Mouse (Mus musculus) ES-Bruce4 (cell line): ENCODE results near the gene Mroh2a. TPM values are rescaled to one million over a fixed set of nuclear protein-coding genes. Genes with fewer than 3 reads are reported as not detected.

Source experiments
- H3K27ac ChIP-seq: 2 replicates; pipeline ENCODE4 v1.5.1; 2012; ENCODE audit warnings: low read length, inconsistent platforms; ENCODE audit not compliant: insufficient read depth
- H3K27me3 ChIP-seq: 2 replicates; pipeline ENCODE4 v1.6.1; 2012; ENCODE audit warnings: mild to moderate bottlenecking, low read length, inconsistent platforms; ENCODE audit not compliant: control insufficient read depth, poor library complexity, insufficient read depth, severe bottlenecking
- H3K36me3 ChIP-seq: 2 replicates; pipeline ENCODE4 v1.6.1; 2012; ENCODE audit warnings: inconsistent platforms, mild to moderate bottlenecking, low read length, moderate library complexity; ENCODE audit not compliant: control insufficient read depth, poor library complexity, insufficient read depth, severe bottlenecking
- H3K4me1 ChIP-seq: one replicate; pipeline ENCODE4 v1.8.1; 2011; ENCODE audit warnings: low read length; ENCODE audit not compliant: control insufficient read depth, insufficient read depth
- H3K4me3 ChIP-seq: 2 replicates; pipeline ENCODE4 v1.5.1; 2011; ENCODE audit warnings: low read depth, mild to moderate bottlenecking, low read length
- H3K9ac ChIP-seq: 2 replicates; pipeline ENCODE4 v1.6.1; 2012; ENCODE audit warnings: low read depth, mild to moderate bottlenecking, inconsistent platforms; ENCODE audit not compliant: poor library complexity, severe bottlenecking
- H3K9me3 ChIP-seq: replicated peaks from 2 replicates; pipeline ENCODE4 v1.6.1; 2012; ENCODE audit warnings: mild to moderate bottlenecking, low read length, inconsistent platforms; ENCODE audit not compliant: control insufficient read depth, poor library complexity, insufficient read depth, severe bottlenecking
- CTCF ChIP-seq: IDR thresholded peaks from one replicate; pipeline ENCODE4 v1.8.1; 2011; ENCODE audit warnings: low read depth, low read length
- EP300 ChIP-seq: IDR thresholded peaks from 2 replicates; pipeline ENCODE4 v1.6.1; 2011; ENCODE audit warnings: low read depth, low read length; ENCODE audit not compliant: insufficient read depth
- POLR2A ChIP-seq: IDR thresholded peaks from one replicate; pipeline ENCODE4 v1.8.1; 2011; ENCODE audit warnings: low read length; ENCODE audit not compliant: insufficient read depth
- polyA plus RNA-seq: library from polyadenylated mRNA; stranded (reverse); fragments of >200 nt; gene quantifications from 2 replicates; pipeline ENCODE4 v1.2.4, GENCODE M21; 2011; ENCODE audit warnings: low read depth; ENCODE audit not compliant: missing spikeins, insufficient read depth, insufficient read length

The Mroh2a gene
- polyA plus RNA-seq = not detected in 2 replicates

GRCm38 (mm10) chr1:88226670-88227379, at the start of gene Mroh2a:
TSS of gene Mroh2a (plus strand) at chr1:88226986.
- TF ChIP-seq EP300 (no peak), CTCF (no peak), POLR2A (no peak)
- no peaks in the 10 kb centered on the region for H3K36me3 ChIP-seq
- no peaks in the 10 kb centered on the region for H3K4me1 ChIP-seq
- H3K27me3 ChIP-seq = no peaks in the 10 kb centered on the region
- H3K9me3 ChIP-seq = no peaks in the 10 kb centered on the region; the same call in 1 of the 2 replicates
- no peak within 1 kb of the TSS for H3K4me3 ChIP-seq
- no peak within 1 kb of the TSS for H3K27ac ChIP-seq
- no peak within 1 kb of the TSS for H3K9ac ChIP-seq

- Histone ChIP-seq H3K4me1 (no peaks in the 10 kb centered on the region), H3K36me3 (no peaks in the 10 kb centered on the region), H3K27ac (no peak overlapping the region), H3K9ac (no peak overlapping the region), H3K4me3 (no peak overlapping the region), H3K9me3 (peaks cover 5% of the 10 kb centered on the region; the same call in 1 of the 2 replicates), H3K27me3 (no peaks in the 10 kb centered on the region)
- TF ChIP-seq CTCF = no peak
- no peak for TF ChIP-seq POLR2A
- TF ChIP-seq EP300 = no peak
These were observed 47.1 kb upstream of the Mroh2a start for GRCm38 (mm10) chr1:88179657-88180056.

GRCm38 (mm10) chr1:88186325-88186935, 40.4 kb upstream of the Mroh2a start:
- TF ChIP-seq CTCF (no peak), EP300 (no peak), POLR2A (no peak)
- Histone ChIP-seq H3K27ac (no peak overlapping the region), H3K36me3 (no peaks in the 10 kb centered on the region), H3K27me3 (no peaks in the 10 kb centered on the region), H3K9ac (no peak overlapping the region), H3K4me3 (no peak overlapping the region), H3K4me1 (no peaks in the 10 kb centered on the region), H3K9me3 (no peaks in the 10 kb centered on the region)

GRCm38 (mm10) chr1:88192136-88192535, 34.6 kb upstream of the Mroh2a start:
- H3K27ac ChIP-seq = no peak overlapping the region
- no peaks in the 10 kb centered on the region for H3K27me3 ChIP-seq
- no peaks in the 10 kb centered on the region for H3K4me1 ChIP-seq
- H3K9ac ChIP-seq = no peak overlapping the region
- H3K9me3 ChIP-seq = no peaks in the 10 kb centered on the region
- H3K36me3 ChIP-seq = no peaks in the 10 kb centered on the region
- no peak for TF ChIP-seq POLR2A
- TF ChIP-seq CTCF = no peak
- no peak overlapping the region for H3K4me3 ChIP-seq

- TF ChIP-seq EP300 (no peak), CTCF (no peak), POLR2A (no peak)
- no peak overlapping the region for H3K27ac ChIP-seq
- H3K9ac ChIP-seq = no peak overlapping the region
- H3K36me3 ChIP-seq = no peaks in the 10 kb centered on the region
- H3K4me3 ChIP-seq = no peak overlapping the region
- no peaks in the 10 kb centered on the region for H3K4me1 ChIP-seq
- no peaks in the 10 kb centered on the region for H3K27me3 ChIP-seq
- no peaks in the 10 kb centered on the region for H3K9me3 ChIP-seq
These were observed 31.1 kb upstream of the Mroh2a start for GRCm38 (mm10) chr1:88195687-88196086.

- H3K9me3 ChIP-seq = no peaks in the 10 kb centered on the region
- no peak overlapping the region for H3K27ac ChIP-seq
- TF ChIP-seq CTCF = no peak
- no peak for TF ChIP-seq POLR2A
- TF ChIP-seq EP300 = no peak
- no peak overlapping the region for H3K9ac ChIP-seq
- H3K4me1 ChIP-seq = no peaks in the 10 kb centered on the region
- no peaks in the 10 kb centered on the region for H3K36me3 ChIP-seq
- H3K27me3 ChIP-seq = no peaks in the 10 kb centered on the region
- H3K4me3 ChIP-seq = no peak overlapping the region
These were observed 29.3 kb upstream of the Mroh2a start for GRCm38 (mm10) chr1:88197443-88197842.
